In genomic region chrX:135805780-135806179, GRCm38 (mm10) we compare ENCODE assay signal across 8 mouse cellular contexts. TPM values are rescaled to one million over a fixed set of nuclear protein-coding genes. Genes with fewer than 3 reads are reported as not detected.
DNase-seq lines count a peak whose midpoint lies in the region; ATAC-seq and TF ChIP-seq lines count a peak whose summit lies in the region.

No protein-coding gene starts in this region.

- H3K27ac ChIP-seq in gastrocnemius, adult 2 months = no peak overlapping the region
- no peak overlapping the region for H3K27ac ChIP-seq in lung, embryonic 14.5 days (ENCODE audit: low read depth)
- H3K27ac ChIP-seq in embryonic facial prominence, embryonic 11.5 days (replicated peaks; ENCODE audit: low read depth, low read length) = no peak overlapping the region

- H3K9me3 ChIP-seq in lung, embryonic 14.5 days (ENCODE audit: low read depth, low read length) = no peaks in the 10 kb centered on the region
- no peaks in the 10 kb centered on the region for H3K9me3 ChIP-seq in embryonic facial prominence, embryonic 11.5 days (replicated peaks; ENCODE audit: control insufficient read depth, low read length)

- H3K27me3 ChIP-seq in lung, embryonic 14.5 days (ENCODE audit: insufficient read depth, low read length) = no peaks in the 10 kb centered on the region
- H3K27me3 ChIP-seq in embryonic facial prominence, embryonic 11.5 days (ENCODE audit: control insufficient read depth, insufficient read depth, low read length) = no peaks in the 10 kb centered on the region

- no peaks in the 10 kb centered on the region for H3K4me1 ChIP-seq in lung, embryonic 14.5 days (ENCODE audit: insufficient read depth)
- no peaks in the 10 kb centered on the region for H3K4me1 ChIP-seq in lung, adult 2 months (ENCODE audit: control insufficient read depth, insufficient read depth, low read length)
- no peaks in the 10 kb centered on the region for H3K4me1 ChIP-seq in embryonic facial prominence, embryonic 11.5 days (ENCODE audit: control insufficient read depth, insufficient read depth, low read length)

- no peak for ATAC-seq in lung, embryonic 14.5 days (ENCODE audit: insufficient read depth)
- ATAC-seq in activated CD4-positive, CD25-positive, alpha-beta regulatory T cell, adult 4 months = peak; percentile 77
- ATAC-seq in embryonic facial prominence, embryonic 11.5 days (replicated peaks; ENCODE audit: insufficient number of reproducible peaks, low FRiP score, low TSS enrichment, low read depth) = no peak

- H3K4me2 ChIP-seq in lung, embryonic 14.5 days = no peak overlapping the region
- H3K4me2 ChIP-seq in embryonic facial prominence, embryonic 11.5 days (ENCODE audit: low read depth, low read length) = no peak overlapping the region

- H3K36me3 ChIP-seq in lung, embryonic 14.5 days (ENCODE audit: insufficient read depth) = peaks cover 3% of the 10 kb centered on the region; the same call in 1 of the 2 replicates
- no peaks in the 10 kb centered on the region; the same call in 1 of the 2 replicates for H3K36me3 ChIP-seq in embryonic facial prominence, embryonic 11.5 days (replicated peaks; ENCODE audit: control insufficient read depth, insufficient read depth, low read depth, low read length)

- no peak overlapping the region for H3K4me3 ChIP-seq in gastrocnemius, adult 2 months
- no peak overlapping the region for H3K4me3 ChIP-seq in lung, embryonic 14.5 days (ENCODE audit: low read depth, low read length)
- no peak overlapping the region for H3K4me3 ChIP-seq in lung, adult 2 months (replicated peaks; ENCODE audit: extremely low read depth, low read depth, low read length)
- no peak overlapping the region for H3K4me3 ChIP-seq in embryonic facial prominence, embryonic 11.5 days (ENCODE audit: low read depth, low read length)

- 16% methylated on average over 1 of the region's 1 CpGs for WGBS in lung, embryonic 14.5 days
- 13% methylated on average over 1 of the region's 1 CpGs for WGBS in lung, adult 2 months
- WGBS in embryonic facial prominence, embryonic 11.5 days = 33% methylated on average over 1 of the region's 1 CpGs

- DNase-seq in gastrocnemius, adult 2 months = no peak
- DNase-seq in gastrocnemius, postnatal 36 days = no peak
- peak; percentile 56 for DNase-seq in lung, embryonic 14.5 days
- DNase-seq in lung, adult 2 months = no peak
- peak; percentile 55 for DNase-seq in embryonic facial prominence, embryonic 11.5 days (ENCODE audit: low spot score)
- DNase-seq in lung, postnatal 14 days = peak; percentile 53
- peak; percentile 46 for DNase-seq in thymus, postnatal 14 days

- H3K9ac ChIP-seq in lung, embryonic 14.5 days = no peak overlapping the region
- no peak overlapping the region for H3K9ac ChIP-seq in embryonic facial prominence, embryonic 11.5 days (replicated peaks; ENCODE audit: low read length)

- peak; percentile 80 for TF ChIP-seq CTCF in gastrocnemius, adult 2 months (IDR thresholded peaks at IDR 0.05)
- TF ChIP-seq CTCF in lung, embryonic 14.5 days (IDR thresholded peaks at IDR 0.05; ENCODE audit: low read depth) = peak; percentile 74
- TF ChIP-seq CTCF in lung, adult 2 months (IDR thresholded peaks at IDR 0.05; ENCODE audit: insufficient read depth, low read length) = no peak

- intact Hi-C loops in gastrocnemius, adult 2 months (cut with DNase I) = loop anchor here (2.0 kb wide), 1 partner anchor 157 kb away; no protein-coding TSS in a partner anchor
- intact Hi-C loops in gastrocnemius, postnatal 36 days (cut with DNase I) = loop anchor here (5.0 kb wide), 1 partner anchor 157 kb away; no protein-coding TSS in a partner anchor

- no peak for TF ChIP-seq POLR2A in lung, adult 2 months (IDR thresholded peaks at IDR 0.05; ENCODE audit: borderline replicate concordance, extremely low read depth, low read depth, low read length)

RNA-seq across cellular contexts. Expression of gene Bhlhb9, which starts 8.4 kb away (rescaled TPM):
- total RNA-seq in gastrocnemius, adult 2 months (2021) = 1 to 10 TPM; 2.3 to 3.1 TPM
- 1 to 10 TPM; 2.3 to 5.3 TPM for total RNA-seq in gastrocnemius, postnatal 36 days (2021)
- 52.1 and 55.7 TPM in 2 replicates for polyA plus RNA-seq in lung, embryonic 14.5 days (2014; fragmentation: Nextera tagmentation; extraction: Ambion mirVana)
- 2.6 TPM in 2 replicates for polyA plus RNA-seq in lung, adult 2 months (2012; rRNA removed)
- polyA plus RNA-seq in activated CD4-positive, CD25-positive, alpha-beta regulatory T cell, adult 4 months (2017; shearing (Covaris generic)) = 10 to 100 TPM in 1 of 2 experiments, 1 to 10 TPM in 1; 8.1 to 13.4 TPM
- polyA plus RNA-seq in embryonic facial prominence, embryonic 11.5 days (2014; fragmentation: Nextera tagmentation; extraction: Ambion mirVana) = 72.9 and 79.5 TPM in 2 replicates

RNA-seq across cellular contexts. Expression of gene Gprasp2, which starts 33.1 kb away (rescaled TPM):
- 1 to 10 TPM in 1 of 2 experiments, under 1 TPM in 1; 0.79 to 3.6 TPM for total RNA-seq in gastrocnemius, adult 2 months (2021)
- total RNA-seq in gastrocnemius, postnatal 36 days (2021) = 1 to 10 TPM in 1 of 2 experiments, under 1 TPM in 1; 0.72 to 1.9 TPM
- polyA plus RNA-seq in lung, embryonic 14.5 days (2014; fragmentation: Nextera tagmentation; extraction: Ambion mirVana) = 19.6 and 22.1 TPM in 2 replicates
- 1.5 and 1.7 TPM in 2 replicates for polyA plus RNA-seq in lung, adult 2 months (2012; rRNA removed)
- 1 to 10 TPM; 2.6 to 4.4 TPM for polyA plus RNA-seq in activated CD4-positive, CD25-positive, alpha-beta regulatory T cell, adult 4 months (2017; shearing (Covaris generic))
- 35.2 and 35.4 TPM in 2 replicates for polyA plus RNA-seq in embryonic facial prominence, embryonic 11.5 days (2014; fragmentation: Nextera tagmentation; extraction: Ambion mirVana)

Comparison
In these comparisons a context has a peak if more than half of its experiments do, and no peak if none do; other contexts are left out.
1. DNase-seq: peak in lung, embryonic 14.5 days (single experiment), embryonic facial prominence, embryonic 11.5 days (single experiment), lung, postnatal 14 days (single experiment) and thymus, postnatal 14 days (single experiment); none in gastrocnemius, adult 2 months (single experiment), gastrocnemius, postnatal 36 days (0 of 2) and lung, adult 2 months (single experiment).